ENCODE assay signal across 8 mouse cellular contexts in genomic region chr13:15464741-15465250, GRCm38 (mm10). TPM values are rescaled to one million over a fixed set of nuclear protein-coding genes. Genes with fewer than 3 reads are reported as not detected.
DNase-seq lines count a peak whose midpoint lies in the region; ATAC-seq and TF ChIP-seq lines count a peak whose summit lies in the region.
"Had no signal": no experiment of that assay in that cellular context is flagged by ENCODE, and none has a peak within 500 bp of the region (broad histone marks: within the 10 kb centered on the region; RNA-seq: fewer than 3 reads in every experiment).

No protein-coding gene starts in this region.

- peak; percentile 16 for DNase-seq in R1 (ENCODE audit: low read depth, low spot score)
- no peak for DNase-seq in heart, postnatal 0 days (ENCODE audit: low spot score)
- no peak for DNase-seq in thymus, postnatal 0 days (ENCODE audit: low spot score)
- no peak for DNase-seq in layer of hippocampus, postnatal 14 days (ENCODE audit: low spot score in 2 of 2)

- no peak for TF ChIP-seq EP300 in ES-Bruce4 (IDR thresholded peaks at IDR 0.05; ENCODE audit: insufficient read depth, low read depth, low read length)
- TF ChIP-seq EP300 in heart, postnatal 0 days (IDR thresholded peaks at IDR 0.05; ENCODE audit: low read depth), result no peak

- peak overlapping the region; percentile 93; the same call in 1 of the 2 replicates for H3K9ac ChIP-seq in ES-Bruce4 (ENCODE audit: low read depth, poor library complexity, severe bottlenecking)
- H3K9ac ChIP-seq in heart, postnatal 0 days (replicated peaks; ENCODE audit: low read depth, low read length), result peak overlapping the region; percentile 69; the same call in 1 of the 2 replicates
- no peak overlapping the region for H3K9ac ChIP-seq in liver, embryonic 16.5 days (ENCODE audit: low read depth, low read length)
- peak overlapping the region; percentile 90 for H3K9ac ChIP-seq in stomach, embryonic 14.5 days (replicated peaks; ENCODE audit: low read depth, low read length)

- TF ChIP-seq CTCF in ES-Bruce4 (IDR thresholded peaks at IDR 0.05; ENCODE audit: low read depth, low read length), result no peak
- no peak for TF ChIP-seq CTCF in heart, postnatal 0 days (IDR thresholded peaks at IDR 0.05; ENCODE audit: low read depth)

- H3K4me1 ChIP-seq in ES-Bruce4 (ENCODE audit: control insufficient read depth, insufficient read depth, low read length), result no peaks in the 10 kb centered on the region
- no peaks in the 10 kb centered on the region for H3K4me1 ChIP-seq in heart, postnatal 0 days (ENCODE audit: control insufficient read depth, insufficient read depth)
- H3K4me1 ChIP-seq in liver, embryonic 16.5 days (ENCODE audit: control insufficient read depth, low read depth, low read length), result no peaks in the 10 kb centered on the region
- H3K4me1 ChIP-seq in stomach, embryonic 14.5 days (ENCODE audit: control insufficient read depth, insufficient read depth, low read length), result peaks cover 20% of the 10 kb centered on the region

- peak overlapping the region; percentile 78 for H3K4me3 ChIP-seq in ES-Bruce4 (ENCODE audit: low read depth, low read length)
- H3K4me3 ChIP-seq in heart, postnatal 0 days (ENCODE audit: low read depth, low read length), result peak overlapping the region; percentile 69
- peak overlapping the region; percentile 51 for H3K4me3 ChIP-seq in liver, embryonic 16.5 days (ENCODE audit: low read depth, low read length)
- H3K4me3 ChIP-seq in stomach, embryonic 14.5 days (ENCODE audit: low read depth, low read length), result peak overlapping the region; percentile 90

- TF ChIP-seq POLR2A in ES-Bruce4 (IDR thresholded peaks at IDR 0.05; ENCODE audit: insufficient read depth, low read length), result no peak

- no peaks in the 10 kb centered on the region for H3K9me3 ChIP-seq in ES-Bruce4 (replicated peaks; ENCODE audit: control insufficient read depth, insufficient read depth, low read length, poor library complexity, severe bottlenecking)
- H3K9me3 ChIP-seq in heart, postnatal 0 days (replicated peaks; ENCODE audit: control insufficient read depth, low read length), result no peaks in the 10 kb centered on the region
- H3K9me3 ChIP-seq in liver, embryonic 16.5 days (replicated peaks; ENCODE audit: control insufficient read depth, low read length), result no peaks in the 10 kb centered on the region
- no peaks in the 10 kb centered on the region for H3K9me3 ChIP-seq in stomach, embryonic 14.5 days (ENCODE audit: control insufficient read depth, low read depth, low read length)

- ATAC-seq in heart, postnatal 0 days (ENCODE audit: insufficient read depth, low read depth), result no peak
- no peak for ATAC-seq in liver, embryonic 16.5 days (ENCODE audit: low read depth)
- no peak for ATAC-seq in stomach, embryonic 14.5 days (ENCODE audit: insufficient number of reproducible peaks, insufficient read depth, low FRiP score, low read depth)

- H3K27ac ChIP-seq in ES-Bruce4 (ENCODE audit: insufficient read depth, low read length), result no peak overlapping the region
- peak overlapping the region; percentile 85; the same call in 1 of the 2 replicates for H3K27ac ChIP-seq in heart, postnatal 0 days (ENCODE audit: low read depth)
- H3K27ac ChIP-seq in liver, embryonic 16.5 days (ENCODE audit: low read length), result no peak overlapping the region
- peak overlapping the region; percentile 99 for H3K27ac ChIP-seq in stomach, embryonic 14.5 days (ENCODE audit: low read length)

- WGBS in heart, postnatal 0 days, result 16% methylated on average over 11 of the region's 11 CpGs
- 7% methylated on average over 11 of the region's 11 CpGs for WGBS in liver, embryonic 16.5 days (ENCODE audit: insufficient replicate concordance)
- WGBS in stomach, embryonic 14.5 days, result 2% methylated on average over 11 of the region's 11 CpGs

- H3K4me2 ChIP-seq in heart, postnatal 0 days (ENCODE audit: low read depth, low read length), result peak overlapping the region; percentile 92
- H3K4me2 ChIP-seq in liver, embryonic 16.5 days (ENCODE audit: low read depth, low read length), result peak overlapping the region; percentile 57
- H3K4me2 ChIP-seq in stomach, embryonic 14.5 days (replicated peaks; ENCODE audit: low read depth, low read length), result peak overlapping the region; percentile 55

- H3K27me3 ChIP-seq in ES-Bruce4 (ENCODE audit: control insufficient read depth, insufficient read depth, low read length, poor library complexity, severe bottlenecking), result peaks cover 5% of the 10 kb centered on the region
- H3K27me3 ChIP-seq in heart, postnatal 0 days (ENCODE audit: control insufficient read depth, insufficient read depth, low read length), result peaks cover 40% of the 10 kb centered on the region
- peaks cover 45% of the 10 kb centered on the region for H3K27me3 ChIP-seq in liver, embryonic 16.5 days (ENCODE audit: control insufficient read depth, insufficient read depth, low read depth, low read length)
- no peaks in the 10 kb centered on the region for H3K27me3 ChIP-seq in stomach, embryonic 14.5 days (ENCODE audit: control insufficient read depth, insufficient read depth, low read length)

- no peaks in the 10 kb centered on the region for H3K36me3 ChIP-seq in ES-Bruce4 (ENCODE audit: control insufficient read depth, insufficient read depth, low read length, poor library complexity, severe bottlenecking)
- no peaks in the 10 kb centered on the region for H3K36me3 ChIP-seq in heart, postnatal 0 days (replicated peaks; ENCODE audit: control insufficient read depth, insufficient read depth, low read length)
- no peaks in the 10 kb centered on the region for H3K36me3 ChIP-seq in liver, embryonic 16.5 days (ENCODE audit: control insufficient read depth, insufficient read depth)
- no peaks in the 10 kb centered on the region for H3K36me3 ChIP-seq in stomach, embryonic 14.5 days (ENCODE audit: control insufficient read depth, insufficient read depth, low read length)

RNA-seq across cellular contexts. Expression of gene Gli3, which starts 1.8 kb away (rescaled TPM):
- polyA plus RNA-seq in ES-Bruce4 (2011; ENCODE audit: insufficient read depth, insufficient read length, low read depth, missing spikeins), result 24.7 and 42.1 TPM in 2 replicates
- 4.8 and 8.1 TPM in 2 replicates for total RNA-seq in heart, postnatal 0 days (2014; rRNA removed; ENCODE audit: low replicate concordance)
- 1.9 TPM in 2 replicates for polyA plus RNA-seq in heart, postnatal 0 days (2015; fragmentation: Nextera tagmentation; extraction: Ambion mirVana)
- 0.27 and 0.30 TPM in 2 replicates for polyA plus RNA-seq in liver, embryonic 16.5 days (2015; fragmentation: Nextera tagmentation; extraction: Ambion mirVana)
- 33.5 and 35.2 TPM in 2 replicates for polyA plus RNA-seq in stomach, embryonic 14.5 days (2014; fragmentation: Nextera tagmentation; extraction: Ambion mirVana)
- 2.1 and 2.5 TPM in 2 replicates for polyA plus RNA-seq in thymus, postnatal 0 days (2015; fragmentation: Nextera tagmentation; extraction: Ambion mirVana)
- total RNA-seq in layer of hippocampus, postnatal 14 days (2021), result 10 to 100 TPM; 12.2 to 12.4 TPM
- polyA plus RNA-seq: erythroblast, embryonic 14.5 days had no signal

Comparison
In these comparisons a context has a peak if more than half of its experiments do, and no peak if none do; other contexts are left out.
1. H3K27ac ChIP-seq: peak in heart, postnatal 0 days (single experiment) and stomach, embryonic 14.5 days (single experiment); none in ES-Bruce4 (single experiment) and liver, embryonic 16.5 days (single experiment).
2. Peak in every context shown above with its lines, with median percentiles within 50 percentile points of each other: H3K4me3 ChIP-seq and H3K4me2 ChIP-seq.